Mouse (Mus musculus): ENCODE data around the gene Ms4a12. TPM values are rescaled to one million over a fixed set of nuclear protein-coding genes. Genes with fewer than 3 reads are reported as not detected.

The Ms4a12 gene
- not detected for polyA plus RNA-seq (2012; fragmentation: generic; extraction: Trizol)
- long read RNA-seq, experiment 1, result 0 reads
- long read RNA-seq, experiment 2, result 0 reads

DNA sequence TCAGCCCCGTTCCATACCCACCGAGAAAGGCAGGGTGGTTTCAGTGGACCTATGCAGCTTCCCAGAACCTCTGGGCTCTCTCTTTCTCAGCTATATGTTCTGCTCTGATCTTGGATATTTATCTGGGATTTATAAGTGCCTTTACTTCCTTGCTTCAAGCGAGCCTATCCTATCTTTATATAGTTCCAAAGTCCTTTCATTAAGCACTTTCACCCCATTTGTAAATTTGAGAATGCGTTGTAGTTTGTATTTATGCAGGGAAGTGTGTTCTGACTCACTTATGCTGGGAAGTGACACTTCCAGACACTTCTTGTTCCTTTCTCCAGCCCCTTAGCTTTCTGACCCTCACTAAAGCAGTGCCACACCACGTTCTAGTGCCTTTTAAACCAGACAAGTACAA is at the start of gene Ms4a12:
TSS of gene Ms4a12 (minus strand) at position 101 of the 400 bp plus-strand sequence.
- no peak within 1 kb of the TSS for H3ac ChIP-seq (ENCODE audit: control insufficient read depth, insufficient read length, low read depth)

DNA sequence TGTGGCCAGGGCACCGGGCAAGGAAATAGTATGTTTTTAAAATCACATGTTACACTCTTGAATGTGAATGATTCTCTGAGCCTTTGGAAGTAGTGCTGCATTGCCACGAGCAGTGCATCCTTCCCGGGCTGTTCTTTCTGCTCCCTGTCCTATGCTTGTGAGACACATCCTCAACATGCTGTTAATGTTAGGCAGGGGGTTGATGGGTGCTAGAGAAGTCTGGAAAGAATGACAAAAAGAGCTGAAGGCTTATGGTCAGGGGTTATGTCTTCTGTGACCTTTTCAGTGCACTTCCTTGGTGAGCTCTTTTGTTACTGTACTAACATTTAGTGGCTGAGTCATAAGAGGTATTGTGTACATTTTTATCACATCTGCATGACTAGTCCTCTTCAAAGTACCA is 48.0 kb upstream of the Ms4a12 start:
- Histone ChIP-seq H3K4me3 (ENCODE audit: insufficient read depth, poor library complexity, severe bottlenecking) (no peak overlapping the region), H3K27me3 (ENCODE audit: control insufficient read depth, insufficient read depth, insufficient read length) (no peaks in the 10 kb centered on the region), H3ac (ENCODE audit: control insufficient read depth, insufficient read length, low read depth) (no peak overlapping the region), H3K79me3 (ENCODE audit: low read depth) (no peaks in the 10 kb centered on the region), H3K79me2 (ENCODE audit: control insufficient read depth, insufficient read depth) (no peaks in the 10 kb centered on the region), H3K36me3 (ENCODE audit: control insufficient read depth, insufficient read depth) (no peaks in the 10 kb centered on the region)
- TF ChIP-seq FOSL1 (IDR thresholded peaks at IDR 0.05; ENCODE audit: insufficient read depth, low read length, poor library complexity, severe bottlenecking) (no peak), USF1 (IDR thresholded peaks at IDR 0.05; ENCODE audit: low read depth) (no peak), MYOD1 (IDR thresholded peaks at IDR 0.05; ENCODE audit: control insufficient read depth, insufficient read length, low read depth) (no peak), MAX (IDR thresholded peaks at IDR 0.05) (no peak), CEBPB (IDR thresholded peaks at IDR 0.05; ENCODE audit: low read depth) (no peak), MYOG (IDR thresholded peaks at IDR 0.05; ENCODE audit: control insufficient read depth, extremely low read depth, insufficient read length) (no peak), CTCF (IDR thresholded peaks at IDR 0.05; ENCODE audit: control insufficient read depth, insufficient read depth, insufficient read length) (no peak)

More for the DNA sequence above, at the start of gene Ms4a12:
- no peaks in the 10 kb centered on the region for H3K36me3 ChIP-seq (ENCODE audit: control insufficient read depth, insufficient read depth)
- H3K79me2 ChIP-seq (ENCODE audit: control insufficient read depth, insufficient read depth), result no peaks in the 10 kb centered on the region
- no peaks in the 10 kb centered on the region for H3K27me3 ChIP-seq (ENCODE audit: control insufficient read depth, insufficient read depth, insufficient read length)
- H3K4me3 ChIP-seq (ENCODE audit: insufficient read depth, poor library complexity, severe bottlenecking), result no peak within 1 kb of the TSS
- TF ChIP-seq FOSL1 (IDR thresholded peaks at IDR 0.05; ENCODE audit: insufficient read depth, low read length, poor library complexity, severe bottlenecking), result no peak
- TF ChIP-seq USF1 (IDR thresholded peaks at IDR 0.05; ENCODE audit: low read depth), result no peak
- no peak for TF ChIP-seq CTCF (IDR thresholded peaks at IDR 0.05; ENCODE audit: control insufficient read depth, insufficient read depth, insufficient read length)
- no peak for TF ChIP-seq MYOD1 (IDR thresholded peaks at IDR 0.05; ENCODE audit: control insufficient read depth, insufficient read length, low read depth)
- no peak for TF ChIP-seq MYOG (IDR thresholded peaks at IDR 0.05; ENCODE audit: control insufficient read depth, extremely low read depth, insufficient read length)
- no peak for TF ChIP-seq MAX (IDR thresholded peaks at IDR 0.05)
- no peaks in the 10 kb centered on the region for H3K79me3 ChIP-seq (ENCODE audit: low read depth)

DNA sequence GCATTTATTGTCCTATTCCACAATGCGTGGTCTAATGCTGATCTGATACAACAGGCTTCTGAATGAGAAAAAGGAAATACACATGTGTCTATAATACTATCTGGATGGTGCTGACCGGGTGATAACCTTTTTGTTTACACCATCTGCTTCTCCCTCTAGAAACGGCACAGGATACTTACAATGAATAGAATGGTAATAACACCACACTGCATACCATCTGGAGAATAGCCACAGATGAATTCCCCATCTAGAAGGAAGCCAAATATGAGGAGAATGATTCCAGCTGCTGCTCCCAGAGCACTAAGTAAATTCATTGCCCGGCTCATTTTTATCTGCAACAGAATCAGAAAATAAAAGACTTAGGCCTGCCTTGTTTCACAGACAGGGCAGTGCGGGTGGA is 44.2 kb upstream of the Ms4a12 start:
- no peaks in the 10 kb centered on the region for H3K79me3 ChIP-seq (ENCODE audit: low read depth)
- H3K36me3 ChIP-seq (ENCODE audit: control insufficient read depth, insufficient read depth), result no peaks in the 10 kb centered on the region
- H3ac ChIP-seq (ENCODE audit: control insufficient read depth, insufficient read length, low read depth), result no peak overlapping the region
- H3K79me2 ChIP-seq (ENCODE audit: control insufficient read depth, insufficient read depth), result no peaks in the 10 kb centered on the region
- TF ChIP-seq MAX (IDR thresholded peaks at IDR 0.05), result no peak
- no peak for TF ChIP-seq USF1 (IDR thresholded peaks at IDR 0.05; ENCODE audit: low read depth)
- no peak for TF ChIP-seq CEBPB (IDR thresholded peaks at IDR 0.05; ENCODE audit: low read depth)
- no peak for TF ChIP-seq MYOG (IDR thresholded peaks at IDR 0.05; ENCODE audit: control insufficient read depth, extremely low read depth, insufficient read length)
- no peak for TF ChIP-seq CTCF (IDR thresholded peaks at IDR 0.05; ENCODE audit: control insufficient read depth, insufficient read depth, insufficient read length)
- no peak for TF ChIP-seq FOSL1 (IDR thresholded peaks at IDR 0.05; ENCODE audit: insufficient read depth, low read length, poor library complexity, severe bottlenecking)
- TF ChIP-seq MYOD1 (IDR thresholded peaks at IDR 0.05; ENCODE audit: control insufficient read depth, insufficient read length, low read depth), result no peak
- no peak overlapping the region for H3K4me3 ChIP-seq (ENCODE audit: insufficient read depth, poor library complexity, severe bottlenecking)
- no peaks in the 10 kb centered on the region for H3K27me3 ChIP-seq (ENCODE audit: control insufficient read depth, insufficient read depth, insufficient read length)

DNA sequence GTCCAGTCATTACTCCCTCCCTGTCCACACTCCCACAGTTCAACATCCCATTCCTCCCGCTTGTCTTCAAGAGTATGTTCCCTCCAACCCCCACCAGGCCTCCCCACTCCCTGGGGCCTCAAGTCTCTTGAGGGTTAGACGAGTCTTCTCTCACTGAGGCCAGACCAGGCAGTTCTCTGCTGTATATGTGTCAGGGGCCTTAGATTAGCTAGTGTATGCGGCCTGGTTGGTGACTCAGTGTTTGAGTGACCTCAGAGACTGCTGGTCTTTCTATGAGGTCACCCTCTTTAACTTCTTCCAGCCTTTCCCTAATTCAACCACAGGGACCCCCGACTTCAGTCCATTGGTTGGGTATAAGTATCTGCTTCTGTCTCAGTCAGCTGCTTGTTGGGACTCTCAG is 34.7 kb upstream of the Ms4a12 start:
- Histone ChIP-seq H3K36me3 (ENCODE audit: control insufficient read depth, insufficient read depth) (no peaks in the 10 kb centered on the region), H3K79me2 (ENCODE audit: control insufficient read depth, insufficient read depth) (no peaks in the 10 kb centered on the region), H3K79me3 (ENCODE audit: low read depth) (no peaks in the 10 kb centered on the region), H3K27me3 (ENCODE audit: control insufficient read depth, insufficient read depth, insufficient read length) (no peaks in the 10 kb centered on the region), H3ac (ENCODE audit: control insufficient read depth, insufficient read length, low read depth) (no peak overlapping the region), H3K4me3 (ENCODE audit: insufficient read depth, poor library complexity, severe bottlenecking) (no peak overlapping the region)
- TF ChIP-seq MYOD1 (IDR thresholded peaks at IDR 0.05; ENCODE audit: control insufficient read depth, insufficient read length, low read depth) (no peak), CTCF (IDR thresholded peaks at IDR 0.05; ENCODE audit: control insufficient read depth, insufficient read depth, insufficient read length) (no peak), MYOG (IDR thresholded peaks at IDR 0.05; ENCODE audit: control insufficient read depth, extremely low read depth, insufficient read length) (no peak)

DNA sequence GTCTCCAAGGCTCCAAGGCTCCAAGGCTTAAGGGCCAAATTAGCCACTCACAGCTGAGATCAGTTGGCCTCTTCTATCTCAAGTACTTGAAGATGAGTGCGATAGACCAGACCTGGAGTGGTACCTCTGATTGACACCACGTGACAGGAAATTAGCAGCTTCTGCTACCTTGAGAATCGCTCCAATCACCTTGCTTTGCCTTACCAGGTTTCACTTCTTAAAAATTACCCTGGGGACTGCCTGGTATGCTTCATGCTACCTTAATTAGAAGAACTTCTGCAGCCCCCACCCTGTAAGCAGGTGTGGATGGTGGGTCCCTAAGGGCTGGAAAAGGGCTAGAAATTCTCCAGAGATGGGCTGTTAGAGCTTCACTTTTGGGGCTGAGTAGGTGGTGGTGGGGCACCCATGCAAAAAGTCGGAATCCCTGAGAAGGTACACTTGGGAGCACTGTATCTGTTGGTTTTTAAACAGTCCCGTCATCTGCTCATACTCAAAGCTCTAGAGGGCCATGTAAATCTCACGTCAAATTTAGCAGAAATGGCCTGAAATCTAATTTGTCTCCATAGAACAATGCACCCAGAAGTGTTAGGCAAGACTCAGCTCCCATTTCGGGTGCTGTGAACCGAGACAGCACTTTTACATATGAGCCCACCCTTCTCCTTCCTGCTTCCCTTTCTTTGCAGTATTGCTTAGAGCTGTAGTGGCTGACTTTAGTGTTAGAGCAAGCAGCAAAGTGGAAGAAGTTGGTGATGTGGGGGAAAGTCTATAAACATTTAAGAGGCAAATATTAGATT is 34.0 kb upstream of the Ms4a12 start, which contains the start of gene Ms4a1:
TSS of gene Ms4a1 (minus strand) at position 190 of the 794 bp plus-strand sequence.
- H3K36me3 ChIP-seq (ENCODE audit: control insufficient read depth, insufficient read depth), result no peaks in the 10 kb centered on the region
- no peak within 1 kb of the TSS for H3ac ChIP-seq (ENCODE audit: control insufficient read depth, insufficient read length, low read depth)
- H3K79me2 ChIP-seq (ENCODE audit: control insufficient read depth, insufficient read depth), result no peaks in the 10 kb centered on the region
- no peaks in the 10 kb centered on the region for H3K79me3 ChIP-seq (ENCODE audit: low read depth)
- no peak for TF ChIP-seq MYOG (IDR thresholded peaks at IDR 0.05; ENCODE audit: control insufficient read depth, extremely low read depth, insufficient read length)
- no peak for TF ChIP-seq CEBPB (IDR thresholded peaks at IDR 0.05; ENCODE audit: low read depth)
- TF ChIP-seq CTCF (IDR thresholded peaks at IDR 0.05; ENCODE audit: control insufficient read depth, insufficient read depth, insufficient read length), result no peak
- H3K4me3 ChIP-seq (ENCODE audit: insufficient read depth, poor library complexity, severe bottlenecking), result no peak within 1 kb of the TSS
- H3K27me3 ChIP-seq (ENCODE audit: control insufficient read depth, insufficient read depth, insufficient read length), result no peaks in the 10 kb centered on the region

All from C2C12 (cell line).